ENCODE assay signal across 21 mouse cellular contexts in genomic region chr14:22464314-22464713, GRCm38 (mm10).
A peak's percentile ranks its signal among the peaks of the same experiment; 100 is the strongest.
DNase-seq lines count a peak whose midpoint lies in the region; ATAC-seq and TF ChIP-seq lines count a peak whose summit lies in the region.
"Had no signal": no experiment of that assay in that cellular context is flagged by ENCODE, and none has a peak within 500 bp of the region (broad histone marks: within the 10 kb centered on the region; RNA-seq: fewer than 3 reads in every experiment).

No protein-coding gene starts in this region.

- H3K9me3 ChIP-seq in liver, embryonic 12.5 days (replicated peaks), result no peaks in the 10 kb centered on the region
- H3K9me3 ChIP-seq in forebrain, embryonic 14.5 days (replicated peaks; ENCODE audit: control insufficient read depth, low read length), result peaks cover 3% of the 10 kb centered on the region; the same call in 1 of the 2 replicates
- H3K9me3 ChIP-seq: kidney, embryonic 15.5 days; neural tube, embryonic 15.5 days had no signal

- intact Hi-C loops in gastrocnemius, adult 2 months (cut with DNase I), result no loop called here

- no peak for DNase-seq in gastrocnemius, adult 2 months
- DNase-seq in gastrocnemius, adult 8-10 months (ENCODE audit: low spot score in 2 of 2), result no peak
- DNase-seq in liver, adult 2 months (ENCODE audit: extremely low read depth, low read depth, low spot score), result no peak
- peak; percentile 4 for DNase-seq in thymus, postnatal 14 days
- no peak for DNase-seq in thymus, adult 18-20 months
- DNase-seq in adipocyte (ENCODE audit: low spot score), result no peak
- no peak for DNase-seq in forebrain, embryonic 14.5 days (ENCODE audit: low spot score)
- DNase-seq: adrenal gland, postnatal 14 days; cerebellum, adult 11-12 months; layer of hippocampus, adult 9-11 months; lung, adult 18-20 months had no signal

- ATAC-seq in liver, embryonic 12.5 days, result no peak
- ATAC-seq in forebrain, embryonic 14.5 days, result no peak
- ATAC-seq: CD4-positive, CD25-positive, alpha-beta regulatory T cell, adult 4 months; forebrain, embryonic 16.5 days; inflammation-experienced regulatory T-cells, adult 6 months had no signal

- H3K79me2 ChIP-seq in liver, adult 2 months (ENCODE audit: control insufficient read depth, insufficient read depth, low read length), result no peaks in the 10 kb centered on the region

- H3K27me3 ChIP-seq in liver, adult 2 months (ENCODE audit: control insufficient read depth, insufficient read depth, low read length), result no peaks in the 10 kb centered on the region
- H3K27me3 ChIP-seq in liver, embryonic 12.5 days (replicated peaks), result no peaks in the 10 kb centered on the region
- no peaks in the 10 kb centered on the region for H3K27me3 ChIP-seq in forebrain, embryonic 14.5 days (replicated peaks; ENCODE audit: control insufficient read depth, insufficient read depth, low read length)
- H3K27me3 ChIP-seq: embryonic facial prominence, embryonic 12.5 days; kidney, embryonic 15.5 days had no signal

- TF ChIP-seq CTCF in gastrocnemius, adult 2 months (IDR thresholded peaks at IDR 0.05), result peak; percentile 5; the same call in 1 of the 2 replicates
- 0 out of 2 replicates have a peak, but pooled peaks have one; percentile 6 for TF ChIP-seq CTCF in liver, adult 2 months (IDR thresholded peaks at IDR 0.05; ENCODE audit: low read depth, low read length)

- no peak overlapping the region for H3K4me2 ChIP-seq in liver, embryonic 12.5 days
- H3K4me2 ChIP-seq in forebrain, embryonic 14.5 days (ENCODE audit: low read length), result no peak overlapping the region
- H3K4me2 ChIP-seq: embryonic facial prominence, embryonic 12.5 days; kidney, embryonic 15.5 days; midbrain, embryonic 12.5 days; neural tube, embryonic 15.5 days had no signal

- H3K4me3 ChIP-seq in gastrocnemius, adult 2 months, result no peak overlapping the region
- H3K4me3 ChIP-seq in liver, adult 2 months (ENCODE audit: insufficient read depth, low read depth, low read length), result no peak overlapping the region
- H3K4me3 ChIP-seq in liver, embryonic 12.5 days, result no peak overlapping the region
- H3K4me3 ChIP-seq in forebrain, embryonic 14.5 days (ENCODE audit: low read depth, low read length), result no peak overlapping the region
- H3K4me3 ChIP-seq: embryonic facial prominence, embryonic 12.5 days; hindbrain, embryonic 10.5 days; kidney, embryonic 15.5 days; midbrain, embryonic 12.5 days; myocyte; neural tube, embryonic 15.5 days had no signal

- H3K27ac ChIP-seq in gastrocnemius, adult 2 months, result no peak overlapping the region
- no peak overlapping the region for H3K27ac ChIP-seq in liver, adult 2 months (replicated peaks; ENCODE audit: insufficient read depth, low read depth, low read length)
- no peak overlapping the region for H3K27ac ChIP-seq in liver, embryonic 12.5 days
- no peak overlapping the region for H3K27ac ChIP-seq in forebrain, embryonic 14.5 days (ENCODE audit: low read depth, low read length)
- H3K27ac ChIP-seq: embryonic facial prominence, embryonic 12.5 days; hindbrain, embryonic 10.5 days; kidney, embryonic 15.5 days; midbrain, embryonic 12.5 days; neural tube, embryonic 15.5 days had no signal

- H3K36me3 ChIP-seq in liver, adult 2 months (ENCODE audit: control insufficient read depth, insufficient read depth, low read length), result no peaks in the 10 kb centered on the region
- H3K36me3 ChIP-seq in liver, embryonic 12.5 days, result no peaks in the 10 kb centered on the region
- H3K36me3 ChIP-seq in forebrain, embryonic 14.5 days (ENCODE audit: control insufficient read depth, insufficient read depth, low read length), result no peaks in the 10 kb centered on the region
- H3K36me3 ChIP-seq: embryonic facial prominence, embryonic 12.5 days; hindbrain, embryonic 10.5 days; kidney, embryonic 15.5 days; midbrain, embryonic 12.5 days; neural tube, embryonic 15.5 days had no signal

- no peak overlapping the region for H3K9ac ChIP-seq in liver, adult 2 months (ENCODE audit: low read depth, low read length)
- H3K9ac ChIP-seq in liver, embryonic 12.5 days, result no peak overlapping the region
- H3K9ac ChIP-seq in forebrain, embryonic 14.5 days (ENCODE audit: low read length), result no peak overlapping the region
- H3K9ac ChIP-seq: embryonic facial prominence, embryonic 12.5 days; kidney, embryonic 15.5 days; midbrain, embryonic 12.5 days; neural tube, embryonic 15.5 days had no signal

- no peak for TF ChIP-seq POLR2A in liver, adult 2 months (IDR thresholded peaks at IDR 0.05; ENCODE audit: extremely low read depth, insufficient read depth, low read length)

- no peaks in the 10 kb centered on the region for H3K4me1 ChIP-seq in liver, adult 2 months (ENCODE audit: control insufficient read depth, insufficient read depth, low read length)
- H3K4me1 ChIP-seq in liver, embryonic 12.5 days, result no peaks in the 10 kb centered on the region
- H3K4me1 ChIP-seq in forebrain, embryonic 14.5 days (ENCODE audit: control insufficient read depth, insufficient read depth, low read length), result no peaks in the 10 kb centered on the region
- H3K4me1 ChIP-seq: embryonic facial prominence, embryonic 12.5 days; kidney, embryonic 15.5 days; midbrain, embryonic 12.5 days; neural tube, embryonic 15.5 days had no signal

- WGBS in liver, adult 2 months, result 75% methylated on average over 1 of the region's 1 CpGs
- 52% methylated on average over 1 of the region's 1 CpGs for WGBS in liver, embryonic 12.5 days (ENCODE audit: insufficient replicate concordance)
- 79% methylated on average over 1 of the region's 1 CpGs for WGBS in forebrain, embryonic 14.5 days
